Mouse (Mus musculus): ENCODE data around the gene Suv39h1. TPM values are rescaled to one million over a fixed set of nuclear protein-coding genes. Genes with fewer than 3 reads are reported as not detected.

Gene Suv39h1
- total RNA-seq, 2 experiments from 2014 or later: 16.3 to 16.4 TPM

DNA sequence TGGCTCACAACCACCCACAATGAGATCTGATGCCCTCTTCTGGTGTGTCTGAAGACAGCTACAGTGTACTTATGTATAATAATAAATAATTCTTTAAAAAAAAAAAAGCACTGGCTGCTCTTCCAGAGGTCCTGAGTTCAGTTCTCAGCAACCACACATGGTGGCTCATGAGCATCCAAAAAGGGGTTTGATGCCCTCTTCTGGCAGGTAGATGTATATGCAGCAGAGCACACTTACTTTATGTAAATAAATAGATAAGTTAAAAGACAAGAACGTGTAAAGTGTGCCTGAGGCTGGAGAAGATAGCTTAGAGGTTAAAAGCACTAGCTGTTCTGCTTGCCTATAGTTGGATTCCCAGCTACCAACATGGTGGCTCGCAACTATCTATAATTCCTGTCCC is 49.8 kb downstream of the Suv39h1 start:
- no peak for DNase-seq

DNA sequence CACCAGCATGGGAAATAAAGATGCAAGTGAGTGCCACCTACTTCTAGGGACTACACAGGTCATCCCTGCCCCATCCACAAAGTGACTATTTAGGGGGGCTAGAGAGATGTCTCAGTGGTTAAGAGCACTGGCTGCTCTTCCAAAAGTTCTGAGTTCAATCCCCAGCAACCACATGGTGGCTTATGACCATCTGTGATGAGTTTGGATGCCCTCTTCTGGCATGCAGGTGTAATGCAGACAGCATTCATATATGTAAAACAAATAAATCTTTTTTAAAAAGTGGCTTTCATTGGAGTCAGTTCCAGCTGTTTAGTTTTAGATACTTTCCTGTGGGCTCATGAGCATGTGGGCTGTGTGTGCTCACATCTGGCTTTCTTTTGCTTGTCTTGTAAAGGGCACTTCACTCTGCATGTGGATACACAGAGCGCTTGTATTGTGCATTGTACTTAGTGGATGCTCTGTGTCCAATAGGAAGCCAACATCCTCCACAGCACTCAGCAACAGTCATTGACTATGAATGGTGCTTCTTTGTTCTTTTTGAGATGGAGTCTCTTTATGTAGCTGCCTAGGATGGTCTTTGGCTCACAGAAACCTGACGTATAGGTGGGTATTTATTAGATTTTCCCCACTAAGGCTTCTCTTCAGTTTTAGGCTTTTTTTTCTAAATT is 54.3 kb downstream of the Suv39h1 start:
- DNase-seq: no peak

DNA sequence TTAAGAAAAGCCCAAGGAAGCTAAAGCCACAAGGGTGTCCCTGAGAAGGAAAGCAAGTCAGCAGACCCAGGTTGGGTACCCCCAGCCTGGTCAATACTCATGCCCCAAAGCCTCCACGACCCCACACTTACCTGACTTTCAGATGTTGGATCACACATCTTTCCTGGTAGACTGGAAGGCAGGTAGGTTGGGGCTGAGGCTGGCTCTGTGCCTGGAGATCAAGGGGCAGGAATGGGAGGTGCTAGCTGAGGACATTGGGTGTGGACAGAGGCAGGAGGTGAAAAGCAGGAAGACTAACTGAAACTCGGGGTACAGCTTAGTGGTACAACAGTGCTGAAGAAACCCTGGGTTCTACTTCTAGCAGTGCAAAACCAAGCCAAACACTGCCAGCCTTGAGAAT is 56.3 kb downstream of the Suv39h1 start, which contains the start of gene Glod5:
TSS of gene Glod5 (minus strand) at position 207 of the 400 bp plus-strand sequence.
- DNase-seq: no peak

DNA sequence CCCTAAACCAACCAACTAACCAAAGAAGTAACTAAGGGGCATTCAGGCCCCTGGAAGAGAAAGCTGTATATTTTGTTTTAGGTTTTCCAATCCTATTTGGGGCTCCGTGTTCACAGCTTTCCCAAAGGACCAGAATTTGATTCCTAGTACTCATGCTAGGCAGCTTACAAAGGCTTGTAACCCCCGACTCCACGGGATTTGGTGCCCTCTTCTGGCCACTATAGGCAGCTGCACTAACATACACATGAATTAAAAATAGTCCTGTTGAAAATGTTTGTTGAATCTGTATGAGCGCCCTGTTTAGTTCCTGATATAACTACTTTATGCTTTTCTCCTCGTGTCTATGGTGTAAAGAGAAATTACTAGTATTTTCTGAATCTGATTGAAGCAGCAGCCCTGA is 57.4 kb downstream of the Suv39h1 start:
- peak; percentile 32 for DNase-seq

DNA sequence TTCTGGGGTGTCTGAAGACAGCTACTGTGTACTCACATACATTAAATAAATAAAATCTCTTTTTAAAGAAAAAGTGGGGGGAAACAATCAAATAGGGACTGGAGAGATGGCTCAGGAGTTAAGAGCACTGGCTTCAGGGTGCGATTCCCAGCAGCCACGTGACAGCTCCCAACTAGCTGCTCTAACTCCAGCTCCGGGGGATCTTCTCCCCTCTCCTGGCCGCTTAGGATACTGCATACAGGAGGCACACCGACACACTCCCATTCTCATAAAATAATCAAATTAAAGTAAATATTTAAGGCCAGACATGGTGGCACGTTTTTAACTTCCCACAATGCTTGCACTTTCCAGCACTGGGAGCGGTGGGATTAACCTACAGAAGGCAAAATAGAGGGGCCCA is 58.9 kb downstream of the Suv39h1 start:
- peak; percentile 22 for DNase-seq

DNA sequence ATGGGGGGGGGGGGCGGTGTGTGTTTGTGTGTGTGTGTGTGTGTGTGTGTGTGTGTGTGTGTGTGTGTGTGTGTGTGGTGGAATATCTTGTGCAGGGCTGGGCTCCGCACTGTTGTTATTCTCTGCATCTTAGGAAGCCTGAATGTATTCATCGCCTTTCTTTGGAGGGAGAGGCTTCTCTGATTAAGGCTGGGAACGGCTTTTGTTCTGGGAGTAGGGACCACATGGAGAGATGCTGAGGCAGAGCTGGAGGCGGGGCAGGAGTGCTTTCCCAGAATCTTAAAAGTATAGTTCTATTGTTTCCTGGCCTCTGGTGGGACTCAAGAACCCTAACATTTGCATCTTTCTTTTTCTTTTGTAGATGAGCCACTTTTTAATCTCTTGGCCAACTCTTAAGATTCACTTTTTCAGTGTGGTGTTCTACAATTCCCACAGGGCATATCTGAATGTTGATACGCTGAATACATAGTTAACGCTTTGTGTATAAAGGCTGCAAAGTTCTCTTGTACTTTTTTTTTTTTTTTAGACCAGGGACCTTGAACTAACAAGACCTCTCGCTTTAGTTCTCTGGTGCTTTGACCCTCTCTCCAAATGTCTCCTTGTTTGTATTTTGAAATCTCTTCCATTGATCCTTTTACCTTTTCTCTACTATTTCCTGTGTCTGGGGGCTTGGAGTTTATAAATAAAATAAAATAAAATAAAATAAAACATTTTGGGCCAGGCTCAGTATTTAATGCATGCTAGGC is 60.8 kb downstream of the Suv39h1 start:
- DNase-seq: no peak

DNA sequence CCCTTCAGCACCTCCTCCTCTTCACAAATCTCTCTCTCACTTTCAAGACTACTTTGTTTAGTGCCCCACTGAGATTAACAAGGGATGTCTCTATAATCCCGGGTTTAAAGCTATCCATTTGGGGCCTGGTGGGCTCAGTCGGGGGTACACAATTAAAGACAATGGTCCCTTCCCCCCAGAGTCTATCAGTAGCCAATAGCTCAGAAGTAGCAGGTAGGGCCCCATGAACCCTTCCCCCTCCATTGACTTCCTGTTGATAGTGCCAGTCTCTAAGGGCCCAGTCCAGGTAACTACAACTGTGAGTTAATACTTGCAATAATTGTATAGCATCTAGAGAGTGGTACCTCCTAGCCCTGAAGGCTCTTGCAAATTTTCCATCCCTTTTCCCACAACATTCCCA is 61.4 kb downstream of the Suv39h1 start:
- no peak for DNase-seq

Other genes starting within 250 kb of the Suv39h1 start
- gene Otud5, start 233.4 kb downstream of the Suv39h1 start, total RNA-seq (2021): 10 to 100 TPM; 34.8 to 39.3 TPM
- 1 to 10 TPM; 3.3 to 5.0 TPM for gene Pim2, start 196.5 kb downstream of the Suv39h1 start, total RNA-seq (2021)
- gene Slc35a2, start 190.7 kb downstream of the Suv39h1 start, total RNA-seq (2021): 10 to 100 TPM; 15.5 to 17.7 TPM
- 10 to 100 TPM; 35.0 to 37.7 TPM for gene Pqbp1, start 175.5 kb downstream of the Suv39h1 start, total RNA-seq (2021)
- 10 to 100 TPM; 57.3 to 61.3 TPM for gene Timm17b, start 175.4 kb downstream of the Suv39h1 start, total RNA-seq (2021)
- gene Gm10491, start 166.9 kb downstream of the Suv39h1 start, total RNA-seq (2021): not detected
- gene Gm10490, start 165.2 kb downstream of the Suv39h1 start, total RNA-seq (2021): not detected
- gene Pcsk1n, start 154.9 kb downstream of the Suv39h1 start, total RNA-seq (2021): not detected
- gene Eras, start 146.2 kb downstream of the Suv39h1 start, total RNA-seq (2021): not detected
- gene Hdac6, start 126.9 kb downstream of the Suv39h1 start, total RNA-seq (2021): 10 to 100 TPM; 30.3 to 32.8 TPM
- under 1 TPM in 1 of 2 experiments, not detected in 1; 0.14 TPM for gene Gata1, start 96.7 kb downstream of the Suv39h1 start, total RNA-seq (2021)
- not detected for gene Glod5, start 56.3 kb downstream of the Suv39h1 start, total RNA-seq (2021)
- gene Was, start 15.7 kb upstream of the Suv39h1 start, total RNA-seq (2021): 1 to 10 TPM; 1.5 to 2.1 TPM
- 10 to 100 TPM; 74.1 to 79.1 TPM for gene Wdr13, start 58.1 kb upstream of the Suv39h1 start, total RNA-seq (2021)
- gene Rbm3, start 71.1 kb upstream of the Suv39h1 start, total RNA-seq (2021): 100 to 1,000 TPM; 471 to 553 TPM
- 1 to 10 TPM; 5.9 to 7.1 TPM for gene Tbc1d25, start 101.4 kb upstream of the Suv39h1 start, total RNA-seq (2021)
- 10 to 100 TPM; 21.0 to 23.8 TPM for gene Ebp, start 118.8 kb upstream of the Suv39h1 start, total RNA-seq (2021)
- gene Porcn, start 131.8 kb upstream of the Suv39h1 start, total RNA-seq (2021): 1 to 10 TPM; 2.0 to 2.7 TPM
- gene Ftsj1, start 177.6 kb upstream of the Suv39h1 start, total RNA-seq (2021): 10 to 100 TPM; 14.6 to 15.6 TPM
- 1 to 10 TPM; 2.5 to 3.2 TPM for gene Slc38a5, start 196.4 kb upstream of the Suv39h1 start, total RNA-seq (2021)